Mouse (Mus musculus) ES-CJ7 (cell line): Measurements from ENCODE around the gene Armc8.
"Not testable (repeated sequence)": the region's sequence is repeated elsewhere in the genome, so short reads cannot be mapped to it uniquely, and the experiment has no call there.

Experiments
- DNase-seq: peaks from one replicate; pipeline ENCODE4 v3.0.0; 2011; ENCODE audit warnings: low read depth, low spot score

Armc8 gene

GRCm38 (mm10) chr9:99568347-99569070 lies at the start of gene Armc8:
TSS of gene Armc8 (minus strand) at chr9:99568899.
- DNase-seq = peak; percentile 88

GRCm38 (mm10) chr9:99612202-99612601 lies 43.5 kb upstream of the Armc8 start, which contains the start of gene A4gnt:
TSS of gene A4gnt (plus strand) at chr9:99612502.
- no peak for DNase-seq

GRCm38 (mm10) chr9:99603566-99603965 lies 34.9 kb upstream of the Armc8 start:
- no peak for DNase-seq

- not testable (repeated sequence) for DNase-seq
These were observed 30.4 kb upstream of the Armc8 start for GRCm38 (mm10) chr9:99599127-99599526.

GRCm38 (mm10) chr9:99591144-99591543 lies 22.4 kb upstream of the Armc8 start:
- DNase-seq = no peak

GRCm38 (mm10) chr9:99587505-99588202 lies 19.0 kb upstream of the Armc8 start:
- peak; percentile 59 for DNase-seq

- peak; percentile 79 for DNase-seq
These were observed 12.0 kb upstream of the Armc8 start for GRCm38 (mm10) chr9:99580655-99581054.

GRCm38 (mm10) chr9:99575677-99576480 lies 7.2 kb upstream of the Armc8 start, which contains the start of gene Dbr1:
TSS of gene Dbr1 (plus strand) at chr9:99575799.
- DNase-seq = peak; percentile 94

- DNase-seq = no peak
These were observed 335 bp upstream of the Armc8 start for GRCm38 (mm10) chr9:99569071-99569397.

- peak; percentile 50 for DNase-seq
These were observed 714 bp downstream of the Armc8 start for GRCm38 (mm10) chr9:99568023-99568346.

- DNase-seq = peak; percentile 83
These were observed 5.0 kb downstream of the Armc8 start for GRCm38 (mm10) chr9:99563714-99564113.

- no peak for DNase-seq
These were observed 8.3 kb downstream of the Armc8 start for GRCm38 (mm10) chr9:99560389-99560788.

- DNase-seq = no peak
These were observed 9.2 kb downstream of the Armc8 start for GRCm38 (mm10) chr9:99559557-99559904.

GRCm38 (mm10) chr9:99558824-99559556 lies 9.7 kb downstream of the Armc8 start:
- DNase-seq = no peak

- no peak for DNase-seq
These were observed 11.0 kb downstream of the Armc8 start for GRCm38 (mm10) chr9:99557580-99558300.

- no peak for DNase-seq
These were observed 13.4 kb downstream of the Armc8 start for GRCm38 (mm10) chr9:99555253-99555652.

- DNase-seq = no peak
These were observed 14.6 kb downstream of the Armc8 start for GRCm38 (mm10) chr9:99554052-99554451.

- no peak for DNase-seq
These were observed 15.7 kb downstream of the Armc8 start for GRCm38 (mm10) chr9:99553049-99553448.

- no peak for DNase-seq
These were observed 16.6 kb downstream of the Armc8 start for GRCm38 (mm10) chr9:99552068-99552467.

GRCm38 (mm10) chr9:99546259-99546658 lies 22.4 kb downstream of the Armc8 start:
- DNase-seq = peak; percentile 19

- DNase-seq = no peak
These were observed 36.8 kb downstream of the Armc8 start for GRCm38 (mm10) chr9:99531865-99532264.
